29 mouse cellular contexts compared by ENCODE assay signal in genomic region chr14:122825464-122825863, GRCm38 (mm10).
A peak's percentile ranks its signal among the peaks of the same experiment; 100 is the strongest.
DNase-seq lines count a peak whose midpoint lies in the region; ATAC-seq and TF ChIP-seq lines count a peak whose summit lies in the region.
"Had no signal": no experiment of that assay in that cellular context is flagged by ENCODE, and none has a peak within 500 bp of the region (broad histone marks: within the 10 kb centered on the region; RNA-seq: fewer than 3 reads in every experiment).

No protein-coding gene starts in this region.

- no peak overlapping the region for H3K4me3 ChIP-seq in kidney, embryonic 15.5 days (replicated peaks)
- H3K4me3 ChIP-seq in lung, postnatal 0 days (ENCODE audit: low read depth, low read length) = no peak overlapping the region
- H3K4me3 ChIP-seq in liver, embryonic 13.5 days (replicated peaks) = no peak overlapping the region
- H3K4me3 ChIP-seq: erythroblast, embryonic 14.5 days; gastrocnemius, adult 2 months; heart, adult 2 months; hindbrain, embryonic 12.5 days; limb, embryonic 13.5 days; midbrain, embryonic 13.5 days had no signal

- H3K9me3 ChIP-seq in kidney, embryonic 15.5 days (replicated peaks) = no peaks in the 10 kb centered on the region
- no peaks in the 10 kb centered on the region for H3K9me3 ChIP-seq in lung, postnatal 0 days (ENCODE audit: low read length)
- no peaks in the 10 kb centered on the region for H3K9me3 ChIP-seq in liver, embryonic 13.5 days (replicated peaks)
- H3K9me3 ChIP-seq: hindbrain, embryonic 12.5 days; limb, embryonic 13.5 days; midbrain, embryonic 13.5 days had no signal

- no peak overlapping the region for H3K27ac ChIP-seq in kidney, embryonic 15.5 days
- H3K27ac ChIP-seq in lung, postnatal 0 days (ENCODE audit: low read length) = no peak overlapping the region
- no peak overlapping the region for H3K27ac ChIP-seq in liver, embryonic 13.5 days
- H3K27ac ChIP-seq: gastrocnemius, adult 2 months; heart, adult 2 months; hindbrain, embryonic 12.5 days; limb, embryonic 13.5 days; macrophage; midbrain, embryonic 13.5 days had no signal

- intact Hi-C loops in gastrocnemius, postnatal 14 days (cut with DNase I; ENCODE audit: low total_unique reads) = no loop called here

- 80% methylated on average over 2 of the region's 2 CpGs for WGBS in kidney, embryonic 15.5 days
- 74% methylated on average over 2 of the region's 2 CpGs for WGBS in lung, postnatal 0 days
- WGBS in liver, embryonic 13.5 days (ENCODE audit: insufficient replicate concordance) = 60% methylated on average over 2 of the region's 2 CpGs

- H3K27me3 ChIP-seq in kidney, embryonic 15.5 days = no peaks in the 10 kb centered on the region
- H3K27me3 ChIP-seq in lung, postnatal 0 days (replicated peaks; ENCODE audit: insufficient read depth, low read length) = no peaks in the 10 kb centered on the region
- H3K27me3 ChIP-seq in liver, embryonic 13.5 days = no peaks in the 10 kb centered on the region
- H3K27me3 ChIP-seq: CH12.LX; hindbrain, embryonic 12.5 days; limb, embryonic 13.5 days; midbrain, embryonic 13.5 days had no signal

- no peak for DNase-seq in kidney, postnatal 10 days
- DNase-seq in lung, postnatal 0 days (ENCODE audit: low spot score) = no peak
- DNase-seq in lung, postnatal 10 days = no peak
- DNase-seq in liver, embryonic 13.5 days = no peak
- DNase-seq in gastrocnemius, postnatal 14 days = no peak
- DNase-seq in B cell, adult 2 months = no peak
- DNase-seq: adrenal gland, adult 8-10 months; cerebellum, adult 8-10 months; cerebellum, postnatal 25 days; gastrocnemius, adult 2 months; heart, adult 2 months; heart, postnatal 36 days; kidney, adult 8-10 months; kidney, postnatal 14 days; layer of hippocampus, adult 9-11 months; lung, adult 18-20 months; right cerebral cortex, postnatal 25 days; thymus, adult 18-20 months; thymus, postnatal 25 days had no signal

- H3K4me2 ChIP-seq in kidney, embryonic 15.5 days = no peak overlapping the region
- no peak overlapping the region for H3K4me2 ChIP-seq in lung, postnatal 0 days (replicated peaks; ENCODE audit: low read depth, low read length)
- H3K4me2 ChIP-seq in liver, embryonic 13.5 days = no peak overlapping the region
- H3K4me2 ChIP-seq: hindbrain, embryonic 12.5 days; limb, embryonic 13.5 days; midbrain, embryonic 13.5 days had no signal

- no peak for TF ChIP-seq CTCF in lung, postnatal 0 days (IDR thresholded peaks at IDR 0.05)

- no peak overlapping the region for H3K9ac ChIP-seq in kidney, embryonic 15.5 days
- no peak overlapping the region for H3K9ac ChIP-seq in lung, postnatal 0 days (replicated peaks; ENCODE audit: low read depth)
- no peak overlapping the region for H3K9ac ChIP-seq in liver, embryonic 13.5 days
- H3K9ac ChIP-seq: hindbrain, embryonic 12.5 days; limb, embryonic 13.5 days; midbrain, embryonic 13.5 days had no signal

- H3K4me1 ChIP-seq in kidney, embryonic 15.5 days = no peaks in the 10 kb centered on the region
- no peaks in the 10 kb centered on the region for H3K4me1 ChIP-seq in lung, postnatal 0 days (ENCODE audit: insufficient read depth, low read depth, low read length)
- H3K4me1 ChIP-seq in liver, embryonic 13.5 days (replicated peaks) = no peaks in the 10 kb centered on the region
- H3K4me1 ChIP-seq: hindbrain, embryonic 12.5 days; limb, embryonic 13.5 days; midbrain, embryonic 13.5 days had no signal

- TF ChIP-seq EP300 in lung, postnatal 0 days (IDR thresholded peaks at IDR 0.05) = no peak

- 0 out of 2 replicates have a peak, but pooled peaks have one; percentile 18 for ATAC-seq in kidney, embryonic 15.5 days (replicated peaks; ENCODE audit: low FRiP score)
- peak; percentile 25; the same call in 1 of the 2 replicates for ATAC-seq in lung, postnatal 0 days
- peak; percentile 36 for ATAC-seq in liver, embryonic 13.5 days (ENCODE audit: low read depth)
- ATAC-seq: activated CD4-positive, CD25-positive, alpha-beta regulatory T cell, adult 4 months; forebrain, embryonic 16.5 days; intestine, embryonic 16.5 days; midbrain, embryonic 13.5 days had no signal

- H3K36me3 ChIP-seq in kidney, embryonic 15.5 days = no peaks in the 10 kb centered on the region
- H3K36me3 ChIP-seq in lung, postnatal 0 days (ENCODE audit: insufficient read depth, low read length) = no peaks in the 10 kb centered on the region
- H3K36me3 ChIP-seq in liver, embryonic 13.5 days = no peaks in the 10 kb centered on the region
- H3K36me3 ChIP-seq: hindbrain, embryonic 12.5 days; limb, embryonic 13.5 days; midbrain, embryonic 13.5 days had no signal
